Mouse (Mus musculus) spleen, postnatal 10 days (tissue): Measurements from ENCODE around the gene Olfr667.
"Not testable (repeated sequence)": the region's sequence is repeated elsewhere in the genome, so short reads cannot be mapped to it uniquely, and the experiment has no call there.

ENCODE experiments used
- DNase-seq, 2 experiments: peaks; one replicate each; pipeline ENCODE4 v3.0.0; 2021 to 2022; ENCODE audit warnings: low spot score in 2 of 2

Olfr667 gene

DNA sequence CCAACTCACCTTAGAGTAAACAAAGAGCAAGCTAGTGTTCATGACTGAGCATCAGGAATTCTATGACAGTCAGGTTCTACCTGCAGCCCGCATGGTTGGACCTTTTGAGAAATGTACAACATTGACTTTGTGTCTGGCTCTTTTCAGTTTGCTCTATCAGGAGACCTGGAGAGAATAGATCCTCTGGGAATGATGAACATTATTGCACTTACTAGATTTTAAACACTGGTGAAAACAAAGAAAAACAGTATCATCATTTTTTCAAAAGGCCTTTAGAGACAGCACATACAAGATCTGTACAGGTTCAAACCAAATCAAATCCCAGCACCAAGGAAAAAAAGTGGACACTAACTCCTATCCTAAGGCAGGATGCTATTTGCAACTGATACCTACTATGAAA is at the start of gene Olfr667:
Olfr667 (minus strand) TSS at position 101 of the 400 bp plus-strand sequence.
- DNase-seq: no peak

DNA sequence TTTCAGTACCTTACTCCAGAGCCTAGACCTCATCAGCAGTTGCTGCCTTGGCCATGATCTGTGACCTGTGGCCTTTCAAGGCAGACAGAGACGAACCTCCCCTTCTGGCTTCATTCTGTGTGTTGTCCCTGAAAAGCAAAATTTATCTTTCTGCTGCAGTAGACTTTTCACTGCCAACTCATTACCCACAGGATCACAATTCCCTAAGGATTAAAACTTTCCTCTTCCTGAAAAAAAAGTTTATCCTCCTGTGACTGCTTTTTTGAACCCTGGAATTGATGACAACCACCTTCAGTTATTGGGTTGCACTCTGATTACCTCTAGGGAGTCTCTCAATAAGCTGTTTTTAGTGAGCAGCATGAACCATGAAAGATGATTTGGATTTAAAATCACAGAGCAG is 41.2 kb upstream of the Olfr667 start, which contains the start of gene Olfr670:
Olfr670 (minus strand) TSS at position 101 of the 400 bp plus-strand sequence.
- DNase-seq: no peak

DNA sequence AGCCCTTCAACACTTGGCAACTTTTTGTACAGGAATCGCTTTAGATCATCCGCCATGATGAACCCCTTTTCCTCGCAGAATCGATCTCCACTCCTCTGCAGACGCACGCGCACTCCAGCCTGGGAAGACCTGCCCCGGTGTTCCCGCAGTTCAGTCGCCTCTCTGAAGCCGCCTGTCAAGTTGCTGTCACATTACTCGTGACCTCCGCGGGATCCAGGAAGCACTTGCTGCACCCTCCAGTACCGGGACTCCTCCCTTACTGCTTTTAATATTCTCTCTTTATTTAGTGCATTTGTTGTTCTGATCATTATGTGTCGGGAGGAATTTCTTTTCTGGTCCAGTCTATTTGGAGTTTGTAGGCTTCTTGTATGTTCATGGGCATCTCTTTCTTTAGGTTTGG is 29.0 kb upstream of the Olfr667 start:
- not testable (repeated sequence) for DNase-seq

DNA sequence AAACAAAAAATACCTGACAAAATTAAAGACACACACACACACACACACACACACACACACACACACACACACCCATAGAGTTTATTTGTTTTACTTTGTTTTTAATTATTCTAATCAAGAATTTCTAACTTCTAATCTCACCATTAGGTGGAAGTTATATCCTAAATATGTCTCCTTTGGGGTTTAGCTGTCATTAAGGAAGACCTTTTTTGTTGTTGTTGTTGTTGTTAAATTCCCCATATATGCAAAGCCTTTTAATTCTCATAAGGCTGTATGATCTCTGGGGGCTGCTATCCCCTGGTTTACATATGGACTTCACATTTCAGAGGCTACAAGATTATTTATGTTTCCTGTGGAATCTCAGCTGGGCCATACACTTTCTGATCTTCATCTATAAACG is 12.7 kb upstream of the Olfr667 start, which contains the start of gene Olfr669:
Olfr669 (plus strand) TSS at position 301 of the 400 bp plus-strand sequence.
- no peak for DNase-seq

DNA sequence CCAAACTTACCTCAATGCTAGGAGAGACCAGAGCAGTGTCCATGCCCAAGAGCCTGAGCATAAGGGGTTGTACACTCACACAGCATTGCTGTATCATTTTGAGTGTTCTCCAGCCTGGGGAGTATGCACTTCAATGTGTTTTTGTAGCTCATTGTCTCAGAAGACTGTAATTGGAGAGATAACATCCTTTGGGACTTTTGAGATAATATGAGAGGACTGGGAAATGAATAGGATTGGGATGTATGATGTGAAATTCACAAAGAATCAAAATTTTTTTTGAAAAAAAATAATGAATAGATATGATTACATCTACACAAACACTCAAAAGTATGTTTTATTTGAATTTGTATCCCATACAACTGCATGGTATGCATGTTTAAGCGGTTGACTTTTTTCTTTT is 6.7 kb upstream of the Olfr667 start, which contains the start of gene Olfr668:
Olfr668 (minus strand) TSS at position 101 of the 400 bp plus-strand sequence.
- no peak for DNase-seq

DNA sequence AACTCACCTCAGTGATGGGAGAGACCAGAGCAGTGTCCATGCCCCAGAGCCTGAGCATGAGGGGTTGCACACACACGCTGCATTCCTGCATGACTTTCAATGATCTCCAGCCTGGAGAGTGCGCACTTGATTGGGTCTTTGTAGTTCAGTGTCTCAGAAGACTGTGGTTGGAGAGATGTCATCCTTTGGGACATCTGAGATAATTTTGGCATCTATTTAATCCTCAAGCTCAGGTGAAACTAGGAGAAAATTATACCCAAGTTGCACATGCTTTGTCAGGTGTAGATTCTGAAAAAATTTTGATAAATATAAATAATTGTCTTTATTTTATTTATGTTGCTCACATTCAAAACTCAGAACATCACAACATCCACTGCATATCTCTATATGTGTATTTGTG is 25.4 kb downstream of the Olfr667 start, which contains the start of gene Olfr666:
Olfr666 (minus strand) TSS at position 101 of the 400 bp plus-strand sequence.
- DNase-seq: no peak

DNA sequence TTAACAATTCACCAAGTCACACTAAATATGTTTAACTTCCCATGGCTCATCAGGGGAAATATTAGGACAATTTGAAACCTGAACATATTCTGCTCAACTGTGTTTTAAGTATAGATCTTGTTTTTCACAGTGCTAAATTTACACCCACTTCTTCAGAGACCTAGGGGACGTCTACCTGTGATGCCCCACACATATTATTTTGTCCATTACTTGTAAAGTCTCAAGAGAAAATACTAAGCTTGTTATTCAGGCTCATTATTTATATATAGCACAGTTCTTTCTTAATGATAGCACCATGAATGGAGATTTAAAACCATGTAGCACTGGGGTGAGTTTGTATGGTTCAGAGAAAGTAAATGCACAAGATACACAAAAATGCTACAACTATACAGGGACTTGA is 43.6 kb downstream of the Olfr667 start, which contains the start of gene Olfr665:
Olfr665 (plus strand) TSS at position 301 of the 400 bp plus-strand sequence.
- no peak for DNase-seq
